Mouse (Mus musculus) regulatory T cell (primary cell): Measurements from ENCODE around the gene Frmd4a.

ENCODE experiments used
- in situ Hi-C: fragments of 300-600 bp; cut with MboI, MseI; formaldehyde crosslinking; loops from one replicate; pipeline ENCODE4 v1.15.1; 2025; ENCODE audit warnings: high pct_unique_total_duplicates

Gene Frmd4a

GRCm38 (mm10) chr2:4515910-4516309 is 498.4 kb downstream of the Frmd4a start:
- in situ Hi-C loops: no loop called here

GRCm38 (mm10) chr2:4516819-4517552 is 499.5 kb downstream of the Frmd4a start:
- in situ Hi-C loops: no loop called here

DNA sequence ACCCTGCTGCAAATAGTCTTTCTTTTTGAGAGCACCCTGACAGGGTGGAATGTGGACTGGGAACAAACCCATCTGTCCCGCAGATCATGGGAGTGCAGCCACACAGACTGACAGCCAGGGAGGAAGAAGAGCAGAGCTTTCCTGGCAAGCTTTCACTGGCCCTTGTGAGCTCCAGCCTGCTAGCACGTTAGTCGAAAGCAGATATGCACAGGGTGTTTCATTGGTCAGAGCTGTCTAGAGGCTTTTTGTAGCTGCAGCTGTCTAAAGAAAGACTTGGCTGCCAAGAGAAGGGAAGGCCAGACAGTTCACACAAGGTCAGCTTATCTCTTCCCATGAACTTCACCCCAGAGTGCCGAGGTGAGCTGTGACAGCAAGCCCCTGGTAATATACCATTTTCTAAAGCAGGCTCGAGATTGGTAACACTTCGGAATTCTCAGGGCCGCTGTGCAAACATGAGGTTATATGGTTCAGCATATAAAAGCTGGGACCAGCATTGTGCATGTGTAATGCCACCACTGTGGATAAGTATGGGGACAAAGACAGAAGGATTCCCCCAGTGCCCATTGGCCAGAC is 500.1 kb downstream of the Frmd4a start:
- in situ Hi-C loops: no loop called here

GRCm38 (mm10) chr2:4518549-4518948 is 501.0 kb downstream of the Frmd4a start:
- in situ Hi-C loops: no loop called here

DNA sequence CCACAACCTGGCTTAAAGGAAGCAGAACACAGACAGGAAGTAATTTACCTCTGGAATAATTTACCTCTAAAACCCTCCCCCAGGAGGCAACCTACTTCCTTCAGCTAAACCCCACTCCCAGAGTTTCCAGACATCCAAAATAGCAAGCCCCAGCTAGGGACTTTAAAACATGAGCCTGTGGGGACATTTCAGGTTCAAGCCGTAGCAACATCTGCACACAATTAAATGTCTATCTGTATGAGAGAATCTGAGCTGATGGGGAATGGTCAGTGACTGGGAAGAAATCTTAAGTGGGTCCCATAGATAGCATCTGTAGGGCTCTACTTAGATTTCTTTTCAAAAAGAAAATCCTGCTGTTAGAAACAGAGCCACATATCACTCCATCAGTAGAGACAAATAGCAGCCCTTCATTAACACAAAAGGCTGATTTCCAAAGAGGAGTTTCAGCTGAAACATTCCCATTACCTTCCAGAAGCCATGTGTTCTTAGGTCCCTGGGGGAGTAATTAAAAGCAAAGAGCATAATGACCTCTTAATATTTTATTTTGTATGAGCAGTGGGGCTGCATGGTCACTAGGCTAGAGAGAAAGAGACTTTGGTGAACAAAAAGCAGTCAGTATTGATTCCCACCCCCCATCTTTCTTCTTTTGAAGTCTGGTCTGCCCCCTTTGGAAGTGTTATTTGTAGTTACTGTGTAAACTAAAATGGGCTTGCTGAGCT is 505.4 kb downstream of the Frmd4a start:
- in situ Hi-C loops: no loop called here

DNA sequence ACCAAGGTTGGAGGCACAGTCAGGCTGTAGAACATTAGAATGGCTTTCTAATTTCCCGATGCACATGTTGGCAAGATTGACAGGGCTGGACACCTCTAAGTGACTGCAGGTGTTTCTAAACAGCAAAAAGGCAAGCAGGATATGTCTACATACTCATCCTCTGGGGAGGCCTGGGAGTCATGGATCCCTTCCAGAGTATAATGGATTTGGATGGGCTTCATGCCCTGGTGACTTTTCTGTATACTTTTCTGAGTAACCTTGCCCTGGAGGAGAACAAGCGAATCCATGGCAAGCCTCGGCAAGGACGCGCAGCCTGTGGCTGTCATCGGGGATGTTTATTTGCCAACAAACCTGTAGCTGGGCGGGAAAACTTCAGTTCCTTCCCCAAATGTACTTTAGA is 509.6 kb downstream of the Frmd4a start:
- in situ Hi-C loops: no loop called here

DNA sequence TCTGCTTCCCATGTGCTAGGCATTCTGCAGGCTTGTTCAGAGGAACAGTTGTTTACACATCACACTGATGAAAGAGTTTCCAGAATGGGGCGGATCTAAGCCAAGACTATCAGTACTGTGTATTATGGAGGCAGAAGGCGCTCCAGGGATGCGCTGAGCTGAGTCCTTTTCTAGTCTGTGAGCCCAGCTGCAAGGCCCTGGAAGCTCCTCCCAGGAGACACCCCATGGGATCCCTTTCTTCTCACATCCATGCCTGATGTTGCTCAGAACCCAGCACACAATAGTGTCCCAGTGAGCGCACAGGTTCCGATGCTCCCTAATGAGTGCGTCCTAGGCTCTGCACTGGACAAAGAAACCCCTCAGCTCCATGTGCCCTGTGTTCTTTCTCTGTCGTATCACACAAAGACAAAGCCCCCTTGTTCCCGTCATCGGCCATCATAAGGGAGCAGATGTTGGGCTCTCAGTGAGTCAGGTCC is 511.8 kb downstream of the Frmd4a start:
- in situ Hi-C loops: no loop called here

DNA sequence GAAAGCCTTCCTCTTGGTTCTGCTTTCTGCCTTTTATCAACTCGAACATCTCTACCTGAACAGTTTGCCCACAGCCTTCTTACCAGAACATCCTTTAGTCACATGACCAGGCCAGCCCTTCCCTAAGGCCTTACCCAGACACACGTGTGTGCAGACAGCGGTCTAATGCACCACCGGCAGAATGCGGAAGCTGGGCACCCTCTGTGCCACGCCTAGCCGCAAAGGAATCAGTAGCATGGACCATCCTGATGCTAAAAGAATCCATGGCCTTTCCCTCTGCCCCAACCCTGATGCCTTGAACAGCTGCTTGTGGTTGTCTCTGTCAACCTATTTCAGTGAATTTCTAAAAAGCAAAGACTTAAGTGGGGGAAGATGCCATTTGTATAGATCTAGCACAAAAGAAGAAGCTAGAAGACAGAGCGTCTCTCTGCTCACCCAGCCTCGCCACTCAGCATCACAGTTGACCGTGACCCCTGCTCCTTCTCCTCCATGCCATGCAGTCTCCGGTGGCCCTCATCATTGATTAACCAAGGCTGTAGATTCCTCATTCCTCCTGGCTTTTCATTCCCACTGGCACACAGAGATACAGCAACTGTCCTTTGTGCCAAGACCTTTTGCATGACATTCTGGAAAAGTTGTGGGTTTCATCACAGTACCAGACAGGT is 514.1 kb downstream of the Frmd4a start:
- in situ Hi-C loops: no loop called here

- in situ Hi-C loops: no loop called here
These were observed 514.7 kb downstream of the Frmd4a start for GRCm38 (mm10) chr2:4532198-4532568.

DNA sequence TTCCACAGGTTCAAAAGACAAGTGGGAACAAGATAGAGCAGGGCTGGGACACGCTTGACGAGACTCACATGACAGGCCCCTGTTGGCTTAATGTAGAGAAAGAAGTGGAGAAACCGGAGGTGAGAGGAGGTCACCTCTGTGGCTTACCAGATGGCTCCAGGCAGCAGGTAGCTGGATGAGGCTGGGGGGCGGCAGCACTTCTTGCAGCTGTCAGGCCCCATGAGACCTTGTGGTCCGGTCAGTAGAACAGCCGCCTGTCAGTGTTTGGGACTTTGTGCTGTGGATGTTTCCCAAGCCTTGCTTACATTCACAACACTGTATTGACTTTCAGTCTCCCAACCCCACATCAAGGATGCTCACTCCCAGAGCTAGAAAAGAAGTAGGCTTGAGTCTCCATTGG is 515.4 kb downstream of the Frmd4a start:
- in situ Hi-C loops: no loop called here

DNA sequence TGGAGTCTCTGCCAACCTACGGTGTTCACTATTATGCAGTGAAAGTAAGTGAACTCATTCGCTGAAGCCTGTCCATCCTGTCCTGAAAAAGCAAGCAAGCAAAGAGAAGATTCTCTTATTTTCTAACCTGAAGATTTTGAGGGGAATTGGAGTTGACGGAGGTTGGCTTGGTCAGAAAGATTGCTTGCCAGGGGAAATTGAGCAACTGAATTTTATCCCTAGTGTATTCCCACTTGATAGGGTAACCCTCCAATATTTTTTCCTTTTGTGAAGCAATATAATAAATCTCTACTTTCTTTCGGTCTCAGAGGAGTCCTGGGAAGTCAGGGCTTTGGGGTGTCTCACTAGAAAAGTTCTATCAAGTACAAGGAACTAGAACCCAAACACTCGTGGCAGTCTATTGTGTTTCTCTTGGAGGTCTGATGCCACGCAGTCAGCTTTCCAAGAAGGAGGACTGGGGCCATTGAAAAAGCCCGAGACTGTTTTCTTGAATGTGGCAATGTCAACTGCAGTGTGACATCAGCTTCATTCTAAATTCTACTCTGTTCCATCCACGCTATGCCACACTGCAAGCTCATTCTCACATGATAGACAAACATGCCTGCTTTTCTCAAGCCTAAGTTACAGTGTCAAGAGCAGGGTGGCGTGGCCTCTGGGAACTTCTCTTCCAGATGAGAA is 517.8 kb downstream of the Frmd4a start:
- in situ Hi-C loops: no loop called here

DNA sequence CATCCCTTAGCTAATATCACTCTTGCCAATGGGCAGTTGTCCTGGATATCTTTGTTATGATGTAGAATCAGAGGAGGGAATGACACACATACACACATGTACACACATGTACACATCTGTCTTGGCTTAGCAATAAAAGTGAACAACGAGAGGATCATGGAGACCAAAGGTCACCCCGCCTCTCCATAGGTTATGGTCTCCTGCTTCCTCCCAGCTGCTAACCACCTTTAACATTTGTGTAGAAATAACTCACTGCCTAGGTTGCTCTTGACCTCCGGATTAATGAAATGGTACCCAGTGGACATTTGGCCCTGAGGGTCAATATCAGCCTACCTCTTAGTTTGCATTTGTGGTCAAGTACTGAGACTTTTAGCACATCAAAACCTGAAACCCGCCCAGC is 523.8 kb downstream of the Frmd4a start:
- in situ Hi-C loops: no loop called here

GRCm38 (mm10) chr2:4541844-4542628 is 524.5 kb downstream of the Frmd4a start:
- in situ Hi-C loops: no loop called here

GRCm38 (mm10) chr2:4542629-4543416 is 525.3 kb downstream of the Frmd4a start:
- in situ Hi-C loops: no loop called here

DNA sequence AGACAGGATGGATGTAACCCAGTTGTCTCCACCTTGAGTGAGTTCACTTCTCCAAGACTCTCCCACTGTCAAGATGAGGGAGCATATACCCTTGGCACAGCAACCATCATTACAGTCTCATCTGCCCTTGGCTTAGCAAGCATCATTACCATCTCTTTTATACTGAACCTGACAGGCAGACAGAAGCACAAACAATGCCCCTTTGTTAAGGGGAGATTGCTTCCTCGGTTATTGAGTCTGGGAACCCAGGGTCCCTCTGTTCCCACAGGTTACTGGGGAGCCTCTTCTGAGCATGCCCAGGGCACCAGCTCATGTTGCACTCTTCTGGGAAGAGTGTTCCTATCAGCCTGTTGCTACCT is 525.9 kb downstream of the Frmd4a start:
- in situ Hi-C loops: no loop called here

DNA sequence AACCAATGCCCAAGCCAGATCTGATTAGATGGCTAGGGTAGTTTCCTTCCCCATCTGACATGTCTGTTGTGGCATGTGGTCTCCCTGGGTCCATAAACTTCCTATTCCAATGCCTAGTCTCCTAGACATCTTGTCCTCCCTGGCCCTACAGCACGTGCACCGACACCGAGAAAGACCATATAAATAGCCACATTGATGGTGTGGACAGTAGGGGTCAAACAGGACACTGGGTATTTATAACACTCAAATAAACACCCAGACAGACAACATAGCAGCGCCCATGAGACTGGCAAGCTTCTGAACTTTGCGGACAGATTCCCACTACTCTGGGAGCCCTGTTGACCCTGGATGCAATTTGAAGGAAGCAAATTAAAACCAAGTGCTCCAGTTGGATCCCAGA is 526.8 kb downstream of the Frmd4a start:
- in situ Hi-C loops: no loop called here

DNA sequence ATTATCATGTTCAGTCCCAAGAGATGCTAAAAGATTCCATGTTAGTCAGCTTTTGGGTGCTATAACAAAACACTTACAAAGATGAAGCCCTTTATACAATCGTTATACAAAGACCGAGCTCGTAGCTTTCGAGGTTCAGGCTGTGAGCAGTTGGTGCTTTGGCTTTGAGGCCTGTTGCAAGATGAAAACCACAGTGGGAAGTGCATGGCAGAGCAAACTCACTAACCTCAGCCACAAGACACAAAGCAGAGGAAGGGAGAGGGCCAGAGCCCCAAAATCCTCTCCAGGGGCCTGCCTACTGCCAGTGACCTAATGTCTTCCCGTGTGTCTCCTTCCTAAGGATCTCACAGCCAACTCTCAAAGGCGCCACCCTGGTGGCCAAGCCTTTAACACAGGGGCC is 527.7 kb downstream of the Frmd4a start:
- in situ Hi-C loops: no loop called here

DNA sequence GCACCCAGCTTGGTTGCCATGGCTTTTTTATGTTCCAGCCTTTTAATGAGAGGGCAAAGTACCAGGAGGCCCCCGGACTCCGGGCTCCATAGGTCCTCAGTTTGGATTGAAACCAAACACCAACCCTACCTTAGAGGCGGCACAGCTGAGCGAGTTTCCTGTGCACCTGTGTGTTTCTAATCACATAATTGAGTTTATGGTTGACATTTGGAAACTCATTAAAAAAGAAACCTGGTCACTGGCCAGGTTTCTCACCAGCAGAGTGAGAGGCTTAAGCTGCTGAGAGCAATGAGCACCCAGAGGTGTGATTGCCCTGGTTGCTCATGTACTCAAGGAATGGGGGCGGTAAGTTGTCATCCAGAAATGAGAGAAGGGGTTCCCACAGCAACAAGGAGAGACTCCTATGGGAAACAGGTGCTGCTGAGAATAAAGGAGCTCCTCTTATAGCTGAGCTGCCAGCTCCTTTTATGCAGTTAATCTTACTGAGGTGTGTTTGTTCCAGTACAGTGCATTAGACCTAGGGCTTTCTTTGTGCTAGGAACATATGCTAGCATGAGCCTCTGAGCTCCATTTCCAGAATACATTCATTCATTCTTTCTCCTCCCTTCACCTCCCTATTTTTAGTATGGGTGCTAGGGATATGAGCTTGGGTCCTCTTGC is 529.6 kb downstream of the Frmd4a start:
- in situ Hi-C loops: no loop called here

- in situ Hi-C loops: no loop called here
These were observed 531.8 kb downstream of the Frmd4a start for GRCm38 (mm10) chr2:4549271-4549670.
